16 mouse cellular contexts compared by ENCODE assay signal in genomic region chr2:91929455-91929854, GRCm38 (mm10). TPM values are rescaled to one million over a fixed set of nuclear protein-coding genes. Genes with fewer than 3 reads are reported as not detected.
DNase-seq lines count a peak whose midpoint lies in the region; ATAC-seq lines count a peak whose summit lies in the region.
"Had no signal": no experiment of that assay in that cellular context is flagged by ENCODE, and none has a peak within 500 bp of the region (broad histone marks: within the 10 kb centered on the region; RNA-seq: fewer than 3 reads in every experiment).

No protein-coding gene starts in this region.

- H3K9me3 ChIP-seq in kidney, embryonic 15.5 days (replicated peaks): no peaks in the 10 kb centered on the region
- no peaks in the 10 kb centered on the region for H3K9me3 ChIP-seq in embryonic facial prominence, embryonic 11.5 days (replicated peaks; ENCODE audit: control insufficient read depth, low read length)
- no peaks in the 10 kb centered on the region for H3K9me3 ChIP-seq in forebrain, embryonic 16.5 days (ENCODE audit: control insufficient read depth, low read length)
- H3K9me3 ChIP-seq in midbrain, embryonic 11.5 days (ENCODE audit: control insufficient read depth, low read length): no peaks in the 10 kb centered on the region
- H3K9me3 ChIP-seq: G1E; liver, embryonic 15.5 days had no signal

- H3K27me3 ChIP-seq in kidney, embryonic 15.5 days: peaks cover 9% of the 10 kb centered on the region
- no peaks in the 10 kb centered on the region for H3K27me3 ChIP-seq in embryonic facial prominence, embryonic 11.5 days (ENCODE audit: control insufficient read depth, insufficient read depth, low read length)
- H3K27me3 ChIP-seq in forebrain, embryonic 16.5 days (replicated peaks; ENCODE audit: control insufficient read depth, insufficient read depth, low read length): peaks cover 3% of the 10 kb centered on the region; the same call in 1 of the 2 replicates
- H3K27me3 ChIP-seq in midbrain, embryonic 11.5 days (ENCODE audit: control insufficient read depth, insufficient read depth, low read length): peaks cover 5% of the 10 kb centered on the region; the same call in 1 of the 2 replicates

- no peak for ATAC-seq in kidney, embryonic 15.5 days (replicated peaks; ENCODE audit: low FRiP score)
- no peak for ATAC-seq in embryonic facial prominence, embryonic 11.5 days (replicated peaks; ENCODE audit: insufficient number of reproducible peaks, low FRiP score, low TSS enrichment, low read depth)
- ATAC-seq in forebrain, embryonic 16.5 days: no peak
- ATAC-seq in midbrain, embryonic 11.5 days (ENCODE audit: low FRiP score): no peak

- peak overlapping the region; percentile 63 for H3K4me3 ChIP-seq in kidney, embryonic 15.5 days (replicated peaks)
- peak overlapping the region; percentile 87 for H3K4me3 ChIP-seq in embryonic facial prominence, embryonic 11.5 days (ENCODE audit: low read depth, low read length)
- no peak overlapping the region; the same call in 1 of the 2 replicates for H3K4me3 ChIP-seq in forebrain, embryonic 16.5 days (replicated peaks; ENCODE audit: low read length)
- peak overlapping the region; percentile 84; the same call in 1 of the 2 replicates for H3K4me3 ChIP-seq in midbrain, embryonic 11.5 days (ENCODE audit: low read depth, low read length)
- H3K4me3 ChIP-seq: liver, embryonic 15.5 days; myocyte had no signal

- 56% methylated on average over 3 of the region's 3 CpGs for WGBS in kidney, embryonic 15.5 days
- WGBS in embryonic facial prominence, embryonic 11.5 days: 58% methylated on average over 3 of the region's 3 CpGs
- WGBS in forebrain, embryonic 16.5 days: 48% methylated on average over 3 of the region's 3 CpGs
- WGBS in midbrain, embryonic 11.5 days: 47% methylated on average over 3 of the region's 3 CpGs

- DNase-seq in kidney, postnatal 14 days: no peak
- DNase-seq in embryonic facial prominence, embryonic 11.5 days (ENCODE audit: low spot score): no peak
- peak; percentile 87 for DNase-seq in midbrain, embryonic 11.5 days (ENCODE audit: low spot score, missing footprints)
- no peak for DNase-seq in thymus, postnatal 10 days (ENCODE audit: low spot score in 2 of 2)
- DNase-seq in frontal cortex, adult 2 months (ENCODE audit: extremely low spot score in 1 of 2, low spot score in 1 of 2): no peak
- no peak for DNase-seq in thymus, postnatal 14 days
- DNase-seq: adrenal gland, adult 8-10 months had no signal

- H3K9ac ChIP-seq in kidney, embryonic 15.5 days: no peak overlapping the region
- no peak overlapping the region; the same call in 1 of the 2 replicates for H3K9ac ChIP-seq in embryonic facial prominence, embryonic 11.5 days (replicated peaks; ENCODE audit: low read length)
- 0 out of 2 replicates have a peak overlapping the region, but pooled peaks have one; percentile 19 for H3K9ac ChIP-seq in forebrain, embryonic 16.5 days (replicated peaks; ENCODE audit: low read depth, low read length)
- peak overlapping the region; percentile 99; the same call in 1 of the 2 replicates for H3K9ac ChIP-seq in midbrain, embryonic 11.5 days (ENCODE audit: low read length)
- H3K9ac ChIP-seq: liver, embryonic 15.5 days had no signal

- peak overlapping the region; percentile 65 for H3K4me2 ChIP-seq in kidney, embryonic 15.5 days
- H3K4me2 ChIP-seq in embryonic facial prominence, embryonic 11.5 days (ENCODE audit: low read depth, low read length): peak overlapping the region; percentile 86
- peak overlapping the region; percentile 86 for H3K4me2 ChIP-seq in forebrain, embryonic 16.5 days (ENCODE audit: low read length)
- peak overlapping the region; percentile 94 for H3K4me2 ChIP-seq in midbrain, embryonic 11.5 days

- peaks cover 14% of the 10 kb centered on the region; the same call in 1 of the 2 replicates for H3K36me3 ChIP-seq in kidney, embryonic 15.5 days
- H3K36me3 ChIP-seq in embryonic facial prominence, embryonic 11.5 days (replicated peaks; ENCODE audit: control insufficient read depth, insufficient read depth, low read depth, low read length): no peaks in the 10 kb centered on the region
- no peaks in the 10 kb centered on the region for H3K36me3 ChIP-seq in forebrain, embryonic 16.5 days (ENCODE audit: control insufficient read depth, insufficient read depth)
- no peaks in the 10 kb centered on the region for H3K36me3 ChIP-seq in midbrain, embryonic 11.5 days (ENCODE audit: control insufficient read depth, insufficient read depth, low read length)

- H3K27ac ChIP-seq in kidney, embryonic 15.5 days: no peak overlapping the region
- H3K27ac ChIP-seq in embryonic facial prominence, embryonic 11.5 days (replicated peaks; ENCODE audit: low read depth, low read length): no peak overlapping the region
- no peak overlapping the region for H3K27ac ChIP-seq in forebrain, embryonic 16.5 days (ENCODE audit: low read length)
- no peak overlapping the region for H3K27ac ChIP-seq in midbrain, embryonic 11.5 days (ENCODE audit: low read depth, low read length)
- H3K27ac ChIP-seq: liver, embryonic 15.5 days had no signal

- peaks cover 56% of the 10 kb centered on the region for H3K4me1 ChIP-seq in kidney, embryonic 15.5 days
- H3K4me1 ChIP-seq in embryonic facial prominence, embryonic 11.5 days (ENCODE audit: control insufficient read depth, insufficient read depth, low read length): peaks cover 17% of the 10 kb centered on the region
- peaks cover 27% of the 10 kb centered on the region for H3K4me1 ChIP-seq in forebrain, embryonic 16.5 days (replicated peaks; ENCODE audit: control insufficient read depth, insufficient read depth, low read length)
- H3K4me1 ChIP-seq in midbrain, embryonic 11.5 days (ENCODE audit: control insufficient read depth, insufficient read depth, low read length): peaks cover 34% of the 10 kb centered on the region

RNA-seq across cellular contexts. Expression of gene Chrm4, which starts 2.4 kb away (rescaled TPM):
- 0.42 TPM in 1 of 2 replicates, not detected in the other for polyA plus RNA-seq in kidney, embryonic 15.5 days (2015; fragmentation: Nextera tagmentation; extraction: Ambion mirVana)
- 0.20 and 0.34 TPM in 2 replicates for polyA plus RNA-seq in embryonic facial prominence, embryonic 11.5 days (2014; fragmentation: Nextera tagmentation; extraction: Ambion mirVana)
- 2.4 and 2.6 TPM in 2 replicates for polyA plus RNA-seq in forebrain, embryonic 16.5 days (2015; fragmentation: Nextera tagmentation; extraction: Ambion mirVana)
- polyA plus RNA-seq in midbrain, embryonic 11.5 days (2014; fragmentation: Nextera tagmentation; extraction: Ambion mirVana): 0.26 and 0.37 TPM in 2 replicates
- polyA plus RNA-seq in frontal cortex, adult 2 months (2012; rRNA removed): 36.1 and 39.2 TPM in 2 replicates
- polyA plus RNA-seq: G1E; heart, embryonic 16.5 days; liver, embryonic 15.5 days had no signal

RNA-seq across cellular contexts. Expression of gene Mdk, which starts 2.6 kb away (rescaled TPM):
- polyA plus RNA-seq in kidney, embryonic 15.5 days (2015; fragmentation: Nextera tagmentation; extraction: Ambion mirVana): 1,215 and 1,266 TPM in 2 replicates
- 1,845 and 1,892 TPM in 2 replicates for polyA plus RNA-seq in embryonic facial prominence, embryonic 11.5 days (2014; fragmentation: Nextera tagmentation; extraction: Ambion mirVana)
- 256 and 290 TPM in 2 replicates for polyA plus RNA-seq in forebrain, embryonic 16.5 days (2015; fragmentation: Nextera tagmentation; extraction: Ambion mirVana)
- polyA plus RNA-seq in midbrain, embryonic 11.5 days (2014; fragmentation: Nextera tagmentation; extraction: Ambion mirVana): 926 and 968 TPM in 2 replicates
- polyA plus RNA-seq in frontal cortex, adult 2 months (2012; rRNA removed): 53.6 and 61.5 TPM in 2 replicates

RNA-seq across cellular contexts. Expression of gene Gm9821, which starts 16.0 kb away (rescaled TPM):
- polyA plus RNA-seq in kidney, embryonic 15.5 days (2015; fragmentation: Nextera tagmentation; extraction: Ambion mirVana): 0.49 and 0.53 TPM in 2 replicates
- polyA plus RNA-seq in embryonic facial prominence, embryonic 11.5 days (2014; fragmentation: Nextera tagmentation; extraction: Ambion mirVana): 0.28 TPM in 1 of 2 replicates, not detected in the other
- 0.37 and 0.46 TPM in 2 replicates for polyA plus RNA-seq in forebrain, embryonic 16.5 days (2015; fragmentation: Nextera tagmentation; extraction: Ambion mirVana)
- polyA plus RNA-seq in midbrain, embryonic 11.5 days (2014; fragmentation: Nextera tagmentation; extraction: Ambion mirVana): 0.25 TPM in 1 of 2 replicates, not detected in the other
- polyA plus RNA-seq in frontal cortex, adult 2 months (2012; rRNA removed): 0.04 and 0.12 TPM in 2 replicates
- polyA plus RNA-seq: cerebellum, adult 2 months; large intestine, adult 2 months; spleen, adult 2 months had no signal

RNA-seq across cellular contexts. Expression of gene Dgkz, which starts 46.2 kb away (rescaled TPM):
- polyA plus RNA-seq in kidney, embryonic 15.5 days (2015; fragmentation: Nextera tagmentation; extraction: Ambion mirVana): 37.7 and 46.7 TPM in 2 replicates
- polyA plus RNA-seq in embryonic facial prominence, embryonic 11.5 days (2014; fragmentation: Nextera tagmentation; extraction: Ambion mirVana): 28.6 and 30.1 TPM in 2 replicates
- polyA plus RNA-seq in forebrain, embryonic 16.5 days (2015; fragmentation: Nextera tagmentation; extraction: Ambion mirVana): 28.7 and 33.6 TPM in 2 replicates
- polyA plus RNA-seq in midbrain, embryonic 11.5 days (2014; fragmentation: Nextera tagmentation; extraction: Ambion mirVana): 19.2 and 23.7 TPM in 2 replicates
- polyA plus RNA-seq in frontal cortex, adult 2 months (2012; rRNA removed): 590 and 632 TPM in 2 replicates

Comparison
In these comparisons a context has a peak if more than half of its experiments do, and no peak if none do; other contexts are left out.
1. H3K9ac ChIP-seq: peak in forebrain, embryonic 16.5 days (single experiment) and midbrain, embryonic 11.5 days (single experiment); none in kidney, embryonic 15.5 days (single experiment) and embryonic facial prominence, embryonic 11.5 days (single experiment).
2. RNA of gene Chrm4, which starts 2.4 kb away (polyA plus RNA-seq): 36.1 to 39.2 TPM in frontal cortex, adult 2 months; 2.4 to 2.6 TPM in forebrain, embryonic 16.5 days, 0.42 TPM in kidney, embryonic 15.5 days, 0.26 to 0.37 TPM in midbrain, embryonic 11.5 days and 0.20 to 0.34 TPM in embryonic facial prominence, embryonic 11.5 days; every median in the first group is over 10 times any median in the second.
3. Peak in every context shown above with its lines, with median percentiles within 50 percentile points of each other: H3K4me2 ChIP-seq.